Mouse (Mus musculus) cortical plate, adult 2 months (tissue): ENCODE data around the gene Pnpo.

Experiments used
- CTCF ChIP-seq: fragments of 200-500 bp; IDR thresholded peaks from 2 replicates; pipeline ENCODE4 v1.5.1; 2011; ENCODE audit warnings: mild to moderate bottlenecking, control low read depth, low read length; ENCODE audit not compliant: insufficient read depth; ENCODE audit errors: extremely low read depth
- POLR2A ChIP-seq: fragments of 200-500 bp; IDR thresholded peaks from 2 replicates; pipeline ENCODE4 v1.6.1; 2011; ENCODE audit warnings: mild to moderate bottlenecking, low read length, control low read depth; ENCODE audit not compliant: insufficient read depth; ENCODE audit errors: extremely low read depth

DNA sequence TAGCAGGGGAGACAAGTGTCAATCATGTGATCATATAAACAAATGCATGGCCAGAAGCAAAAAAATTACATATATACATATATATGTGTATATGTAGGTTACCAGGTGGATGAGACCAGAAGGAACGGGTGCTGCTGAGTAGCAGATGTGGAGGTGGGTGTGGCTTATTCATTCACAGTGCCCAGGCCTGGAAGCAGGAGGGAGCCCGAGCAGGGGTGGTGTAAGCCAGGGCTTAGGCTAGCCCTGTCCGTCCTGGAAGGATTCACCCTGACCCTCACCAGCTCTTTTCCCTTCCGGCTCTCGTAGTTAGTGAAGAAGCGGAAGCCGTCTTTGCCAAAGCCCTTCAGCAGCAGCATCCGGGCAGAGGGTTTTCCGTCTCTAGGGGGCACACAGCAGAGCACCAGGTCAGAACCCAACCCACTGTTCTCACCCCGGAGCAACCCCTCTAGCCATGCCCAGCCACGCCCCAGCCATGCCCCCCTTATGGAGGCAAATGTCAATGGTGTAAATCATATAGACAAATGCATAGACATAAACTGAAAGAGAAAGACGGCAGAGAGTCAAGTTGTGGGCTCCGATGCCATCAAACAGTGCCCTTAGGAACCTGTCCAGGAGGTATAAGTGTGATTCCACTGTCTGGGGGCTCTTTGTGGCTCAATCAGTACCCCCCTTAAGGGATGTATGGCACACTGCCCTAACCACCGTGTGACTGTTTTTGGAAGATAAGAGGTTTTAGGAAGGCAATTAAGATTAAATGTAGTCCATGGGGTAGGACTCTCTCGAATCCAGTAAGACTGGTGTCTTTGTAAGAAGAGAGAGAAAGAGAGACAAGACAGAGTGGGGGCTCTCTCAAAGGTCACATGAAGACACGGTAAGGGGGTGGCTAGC lies 3.0 kb downstream of the Pnpo start:
- TF ChIP-seq POLR2A (no peak), CTCF (no peak)
